Mouse (Mus musculus) E14TG2a.4 (cell line): ENCODE measurements around the gene Cenpf.

Source experiments
- CTCF ChIP-seq: conservative IDR thresholded peaks from 2 replicates; pipeline ENCODE4 v1.5.1; 2014; ENCODE audit warnings: low read length
- NANOG ChIP-seq: IDR thresholded peaks from 2 replicates; pipeline ENCODE4 v1.6.1; 2014; ENCODE audit warnings: borderline replicate concordance, low read length, mixed read lengths
- POU5F1 ChIP-seq: IDR thresholded peaks from 2 replicates; pipeline ENCODE4 v1.6.1; 2014; ENCODE audit warnings: low read length, borderline replicate concordance

DNA sequence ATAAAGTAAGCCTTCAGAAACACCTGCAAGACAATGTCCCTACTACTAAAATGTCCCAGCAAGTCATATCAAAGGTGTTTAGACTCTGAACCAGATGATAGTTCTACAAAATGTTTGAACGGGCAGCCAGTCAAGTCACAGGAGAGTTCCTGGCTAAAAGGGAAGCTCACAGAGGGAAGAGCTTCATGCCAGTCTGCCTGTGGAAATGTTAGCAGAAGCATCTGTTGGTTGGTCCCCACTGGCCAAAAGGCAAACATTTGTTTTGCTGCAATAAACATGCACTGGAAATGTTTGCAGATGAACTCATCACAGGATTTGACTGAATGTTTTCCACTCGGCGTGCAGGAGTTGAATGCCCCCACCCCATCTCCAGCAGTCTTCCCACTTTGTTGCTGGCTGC lies 21.9 kb downstream of the Cenpf start:
- TF ChIP-seq CTCF (no peak), NANOG (no peak), POU5F1 (no peak)
